17 mouse cellular contexts compared by ENCODE assay signal in genomic region chrX:145567528-145567927, GRCm38 (mm10).
"Had no signal": no experiment of that assay in that cellular context is flagged by ENCODE, and none has a peak within 500 bp of the region (broad histone marks: within the 10 kb centered on the region; RNA-seq: fewer than 3 reads in every experiment).

No protein-coding gene starts in this region.

- DNase-seq: retina, postnatal 1 day; right cerebral cortex, adult 18-20 months; right cerebral cortex, postnatal 14 days; right cerebral cortex, postnatal 25 days; right cerebral cortex, postnatal 4 days; spleen, adult 18-20 months; thymus, adult 18-20 months; thymus, adult 2 months; thymus, postnatal 14 days; thymus, postnatal 25 days; thymus, postnatal 36 days; thymus, postnatal 4 days had no signal

- H3K27ac ChIP-seq: neural tube, embryonic 12.5 days; neural tube, embryonic 13.5 days; neural tube, embryonic 15.5 days; stomach, embryonic 15.5 days; stomach, postnatal 0 days had no signal

- H3K4me1 ChIP-seq: neural tube, embryonic 12.5 days; neural tube, embryonic 13.5 days; neural tube, embryonic 15.5 days; stomach, embryonic 15.5 days had no signal

- H3K27me3 ChIP-seq: neural tube, embryonic 12.5 days; neural tube, embryonic 13.5 days; neural tube, embryonic 15.5 days; stomach, embryonic 15.5 days had no signal

- H3K36me3 ChIP-seq: neural tube, embryonic 12.5 days; neural tube, embryonic 13.5 days; neural tube, embryonic 15.5 days; stomach, embryonic 15.5 days had no signal

- H3K4me2 ChIP-seq: neural tube, embryonic 12.5 days; neural tube, embryonic 13.5 days; neural tube, embryonic 15.5 days; stomach, embryonic 15.5 days had no signal

- H3K9ac ChIP-seq: neural tube, embryonic 12.5 days; neural tube, embryonic 13.5 days; neural tube, embryonic 15.5 days; stomach, embryonic 15.5 days had no signal

- H3K9me3 ChIP-seq: neural tube, embryonic 12.5 days; neural tube, embryonic 13.5 days; neural tube, embryonic 15.5 days; stomach, embryonic 15.5 days had no signal

- H3K4me3 ChIP-seq: neural tube, embryonic 12.5 days; neural tube, embryonic 13.5 days; neural tube, embryonic 15.5 days; stomach, embryonic 15.5 days had no signal
